Mouse (Mus musculus): ENCODE measurements around the gene Rcan2. TPM values are rescaled to one million over a fixed set of nuclear protein-coding genes. Genes with fewer than 3 reads are reported as not detected.

Gene Rcan2
- polyA plus RNA-seq, 1 experiment from 2014 or later, result 37.6 TPM

DNA sequence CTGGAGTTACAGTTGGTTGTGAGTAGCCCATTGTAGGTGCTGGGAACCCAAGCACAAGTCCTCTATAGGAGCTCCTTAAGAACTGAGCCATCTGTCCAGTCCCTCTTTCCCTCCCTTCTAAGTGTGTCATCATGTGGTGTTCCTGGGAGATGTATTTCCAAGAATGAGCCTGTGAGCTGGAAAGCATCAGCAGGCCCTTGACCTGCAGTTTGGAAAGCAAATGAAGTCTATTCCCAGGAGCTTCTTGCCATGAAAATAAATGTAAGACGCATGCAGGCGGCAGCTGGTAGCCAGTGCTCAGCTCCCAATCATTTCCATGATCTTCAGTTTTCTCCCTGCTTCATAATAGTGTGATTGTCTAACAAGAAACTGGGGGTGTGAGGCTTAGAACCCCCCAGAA is 203.2 kb downstream of the Rcan2 start:
- H3K36me3 ChIP-seq (ENCODE audit: control insufficient read depth, insufficient read depth, low read length), result no peaks in the 10 kb centered on the region
- H3K4me3 ChIP-seq (ENCODE audit: low read depth, low read length), result no peak overlapping the region
- H3K9me3 ChIP-seq (ENCODE audit: control insufficient read depth, low read length), result no peaks in the 10 kb centered on the region
- no peaks in the 10 kb centered on the region for H3K27me3 ChIP-seq (ENCODE audit: control insufficient read depth, insufficient read depth, low read length)
- WGBS, result 71% methylated on average over 2 of the region's 2 CpGs
- H3K4me2 ChIP-seq (replicated peaks; ENCODE audit: low read depth, low read length), result no peak overlapping the region
- ATAC-seq (ENCODE audit: low FRiP score) (no peak), DNase-seq (ENCODE audit: low spot score) (no peak)
- no peak overlapping the region for H3K9ac ChIP-seq (ENCODE audit: low read depth, low read length)
- no peaks in the 10 kb centered on the region for H3K4me1 ChIP-seq (replicated peaks; ENCODE audit: control insufficient read depth, insufficient read depth, low read length)
- no peak overlapping the region for H3K27ac ChIP-seq (ENCODE audit: low read depth, low read length)

DNA sequence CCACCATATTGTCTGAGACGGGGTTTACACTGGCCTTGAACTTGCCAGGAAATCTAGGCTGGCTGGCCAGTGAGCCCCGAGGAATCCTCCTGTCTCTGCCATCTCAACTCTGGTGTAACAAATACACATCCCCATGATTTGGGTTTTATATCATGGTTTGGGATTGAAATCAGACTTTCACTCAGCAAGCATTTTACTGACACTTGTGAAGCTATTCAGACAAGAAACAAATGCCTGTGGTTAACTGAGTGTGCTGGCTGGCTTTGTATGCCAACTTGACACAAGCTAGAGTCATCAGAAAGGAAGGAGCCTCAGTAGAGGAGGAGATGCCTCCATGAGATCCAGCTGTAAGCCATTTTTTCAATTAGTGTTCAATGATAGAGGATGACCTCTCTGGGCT is 206.3 kb downstream of the Rcan2 start:
- Histone ChIP-seq H3K36me3 (ENCODE audit: control insufficient read depth, insufficient read depth, low read length) (no peaks in the 10 kb centered on the region), H3K9me3 (ENCODE audit: control insufficient read depth, low read length) (no peaks in the 10 kb centered on the region), H3K4me1 (replicated peaks; ENCODE audit: control insufficient read depth, insufficient read depth, low read length) (no peaks in the 10 kb centered on the region), H3K27ac (ENCODE audit: low read depth, low read length) (no peak overlapping the region), H3K4me2 (replicated peaks; ENCODE audit: low read depth, low read length) (no peak overlapping the region), H3K4me3 (ENCODE audit: low read depth, low read length) (no peak overlapping the region), H3K27me3 (ENCODE audit: control insufficient read depth, insufficient read depth, low read length) (no peaks in the 10 kb centered on the region), H3K9ac (ENCODE audit: low read depth, low read length) (no peak overlapping the region)
- ATAC-seq (ENCODE audit: low FRiP score) (no peak), DNase-seq (ENCODE audit: low spot score) (no peak)
- 89% methylated on average over 2 of the region's 2 CpGs for WGBS

DNA sequence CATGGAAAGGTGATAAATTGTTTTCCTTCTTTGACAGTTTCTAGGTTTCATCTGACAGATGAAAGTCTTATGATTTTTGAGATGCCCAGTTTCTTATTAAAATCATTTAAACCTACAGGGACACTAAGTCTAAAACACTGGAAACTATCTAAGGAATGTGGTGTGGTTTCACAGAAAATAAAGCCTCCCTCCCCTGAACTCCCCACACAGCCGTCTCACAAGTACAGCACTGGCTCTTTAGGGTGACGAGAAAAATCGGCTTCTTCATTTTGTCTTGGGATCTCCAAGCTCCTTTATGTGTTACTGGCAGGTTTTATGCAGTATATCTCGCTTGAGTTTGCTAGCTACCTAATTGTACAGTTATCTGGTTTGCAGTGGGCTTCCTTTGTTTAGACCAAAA is 210.8 kb downstream of the Rcan2 start:
- no peak overlapping the region for H3K4me3 ChIP-seq (ENCODE audit: low read depth, low read length)
- no peak overlapping the region for H3K4me2 ChIP-seq (replicated peaks; ENCODE audit: low read depth, low read length)
- H3K9me3 ChIP-seq (ENCODE audit: control insufficient read depth, low read length), result no peaks in the 10 kb centered on the region
- no peak for ATAC-seq (ENCODE audit: low FRiP score)
- H3K4me1 ChIP-seq (replicated peaks; ENCODE audit: control insufficient read depth, insufficient read depth, low read length), result no peaks in the 10 kb centered on the region
- no peaks in the 10 kb centered on the region for H3K27me3 ChIP-seq (ENCODE audit: control insufficient read depth, insufficient read depth, low read length)
- H3K36me3 ChIP-seq (ENCODE audit: control insufficient read depth, insufficient read depth, low read length), result no peaks in the 10 kb centered on the region
- no peak overlapping the region for H3K27ac ChIP-seq (ENCODE audit: low read depth, low read length)
- WGBS, result 79% methylated on average over 4 of the region's 4 CpGs
- no peak for DNase-seq (ENCODE audit: low spot score)
- no peak overlapping the region for H3K9ac ChIP-seq (ENCODE audit: low read depth, low read length)

DNA sequence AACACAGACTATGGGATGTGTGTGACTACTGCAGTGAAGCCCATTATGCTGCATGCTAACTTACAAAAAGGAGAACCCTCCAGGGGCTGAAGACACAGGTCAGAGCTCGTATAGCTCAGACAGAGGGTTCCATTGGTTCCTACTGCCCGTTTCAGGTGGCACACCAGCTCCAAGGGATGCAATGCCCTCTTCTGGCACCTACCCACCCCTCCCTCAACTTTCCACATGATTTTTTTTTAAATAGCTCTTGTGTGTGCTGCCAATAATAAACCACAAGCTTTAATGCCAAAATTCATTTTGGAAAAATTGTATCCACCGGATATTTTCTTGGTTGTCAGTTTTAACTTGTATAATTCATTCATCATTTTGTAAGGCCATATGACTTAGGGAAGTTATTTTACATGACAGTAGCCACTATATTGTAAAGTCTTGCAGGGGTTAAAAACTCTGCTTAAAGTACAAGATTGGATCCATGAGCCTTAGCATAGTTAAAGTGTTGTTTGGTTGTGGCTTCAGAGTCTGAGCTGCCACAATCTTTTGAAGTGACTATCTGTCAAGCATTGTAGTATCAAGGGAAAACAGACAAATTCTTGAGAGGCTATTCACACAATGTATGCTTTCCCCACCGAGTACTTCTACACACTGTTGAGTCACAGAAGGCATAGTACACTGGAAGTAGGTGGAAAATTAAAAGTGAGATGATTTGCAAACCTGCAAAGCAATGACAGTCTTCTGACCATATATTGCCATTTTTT is 212.8 kb downstream of the Rcan2 start:
- DNase-seq (ENCODE audit: low spot score), result no peak
- Histone ChIP-seq H3K4me1 (replicated peaks; ENCODE audit: control insufficient read depth, insufficient read depth, low read length) (no peaks in the 10 kb centered on the region), H3K36me3 (ENCODE audit: control insufficient read depth, insufficient read depth, low read length) (no peaks in the 10 kb centered on the region), H3K4me2 (replicated peaks; ENCODE audit: low read depth, low read length) (no peak overlapping the region), H3K27me3 (ENCODE audit: control insufficient read depth, insufficient read depth, low read length) (no peaks in the 10 kb centered on the region), H3K9ac (ENCODE audit: low read depth, low read length) (no peak overlapping the region), H3K27ac (ENCODE audit: low read depth, low read length) (no peak overlapping the region), H3K4me3 (ENCODE audit: low read depth, low read length) (no peak overlapping the region), H3K9me3 (ENCODE audit: control insufficient read depth, low read length) (no peaks in the 10 kb centered on the region)
- 74% methylated on average over 4 of the region's 4 CpGs for WGBS
- ATAC-seq (ENCODE audit: low FRiP score), result no peak

DNA sequence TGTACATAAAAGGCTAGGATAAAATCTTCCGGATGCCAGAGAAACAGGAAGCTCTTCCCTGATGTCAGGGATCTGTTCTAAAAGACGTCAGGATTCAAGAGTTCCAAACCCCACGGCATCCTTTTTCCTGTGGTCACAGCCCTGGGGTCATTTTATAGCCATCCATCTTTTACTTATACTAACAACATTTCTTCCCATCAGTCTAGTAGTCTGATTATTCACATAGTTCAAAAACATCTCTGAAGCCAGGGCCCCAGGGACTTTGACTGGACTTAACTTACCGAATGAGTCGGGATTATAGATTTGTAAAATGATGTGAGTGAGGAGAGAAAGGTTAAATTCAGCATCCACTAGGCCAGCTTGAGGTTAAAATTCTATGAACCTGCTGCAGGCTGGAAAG is 215.2 kb downstream of the Rcan2 start:
- ATAC-seq (ENCODE audit: low FRiP score), result no peak
- no peaks in the 10 kb centered on the region for H3K9me3 ChIP-seq (ENCODE audit: control insufficient read depth, low read length)
- no peak overlapping the region for H3K4me2 ChIP-seq (replicated peaks; ENCODE audit: low read depth, low read length)
- H3K27me3 ChIP-seq (ENCODE audit: control insufficient read depth, insufficient read depth, low read length), result no peaks in the 10 kb centered on the region
- no peaks in the 10 kb centered on the region for H3K36me3 ChIP-seq (ENCODE audit: control insufficient read depth, insufficient read depth, low read length)
- DNase-seq (ENCODE audit: low spot score), result no peak
- no peak overlapping the region for H3K9ac ChIP-seq (ENCODE audit: low read depth, low read length)
- no peaks in the 10 kb centered on the region for H3K4me1 ChIP-seq (replicated peaks; ENCODE audit: control insufficient read depth, insufficient read depth, low read length)
- no peak overlapping the region for H3K27ac ChIP-seq (ENCODE audit: low read depth, low read length)
- 84% methylated on average over 5 of the region's 5 CpGs for WGBS
- H3K4me3 ChIP-seq (ENCODE audit: low read depth, low read length), result no peak overlapping the region

DNA sequence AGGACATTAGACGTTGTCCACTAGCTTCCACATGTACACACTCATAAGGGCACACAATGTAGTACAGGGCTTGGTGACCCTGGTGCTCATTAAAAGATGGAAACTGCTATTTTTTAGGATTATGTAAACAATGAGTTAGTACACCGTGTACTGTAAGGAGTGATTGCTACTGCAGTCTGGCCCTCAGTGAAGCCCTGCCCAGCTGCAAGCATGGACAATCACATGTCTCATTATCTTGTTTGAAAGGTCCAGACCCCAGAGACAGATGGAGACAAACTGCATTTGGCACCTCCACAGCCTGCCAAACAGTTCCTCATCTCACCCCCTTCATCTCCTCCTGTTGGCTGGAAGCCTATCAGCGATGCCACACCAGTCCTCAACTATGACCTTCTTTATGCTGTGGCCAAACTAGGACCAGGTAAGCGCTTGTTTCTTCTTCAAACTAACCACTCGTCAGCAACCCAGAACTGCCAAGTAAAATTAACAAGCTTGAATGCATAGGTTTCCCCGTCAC is 219.6 kb downstream of the Rcan2 start:
- Histone ChIP-seq H3K27me3 (ENCODE audit: control insufficient read depth, insufficient read depth, low read length) (no peaks in the 10 kb centered on the region), H3K9me3 (ENCODE audit: control insufficient read depth, low read length) (no peaks in the 10 kb centered on the region), H3K4me2 (replicated peaks; ENCODE audit: low read depth, low read length) (no peak overlapping the region), H3K36me3 (ENCODE audit: control insufficient read depth, insufficient read depth, low read length) (no peaks in the 10 kb centered on the region), H3K27ac (ENCODE audit: low read depth, low read length) (no peak overlapping the region), H3K4me3 (ENCODE audit: low read depth, low read length) (no peak overlapping the region), H3K9ac (ENCODE audit: low read depth, low read length) (no peak overlapping the region), H3K4me1 (replicated peaks; ENCODE audit: control insufficient read depth, insufficient read depth, low read length) (no peaks in the 10 kb centered on the region)
- WGBS, result 76% methylated on average over 6 of the region's 6 CpGs
- ATAC-seq (ENCODE audit: low FRiP score), result no peak
- DNase-seq (ENCODE audit: low spot score), result no peak

DNA sequence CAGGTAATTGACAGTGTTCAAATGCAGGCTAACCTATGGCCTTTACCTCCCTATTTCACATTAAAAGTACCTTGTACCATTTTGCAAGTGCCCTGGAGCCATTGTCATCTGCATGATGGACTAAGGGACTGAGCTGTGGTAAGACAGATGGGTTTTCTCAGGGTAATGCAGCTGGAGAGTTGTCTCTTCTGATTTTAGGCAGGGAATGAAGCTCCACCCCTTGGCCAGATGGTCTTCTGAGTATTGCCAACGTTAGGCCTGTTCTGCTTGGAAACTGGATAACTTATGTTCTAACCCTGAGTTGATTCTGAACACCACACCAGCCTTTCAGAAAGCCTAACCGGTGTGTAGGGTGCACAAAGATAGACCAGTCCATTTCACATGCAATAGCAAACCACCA is 222.7 kb downstream of the Rcan2 start:
- no peak overlapping the region for H3K4me2 ChIP-seq (replicated peaks; ENCODE audit: low read depth, low read length)
- H3K9ac ChIP-seq (ENCODE audit: low read depth, low read length), result no peak overlapping the region
- 0 out of 2 replicates have a peak, but pooled peaks cover 2% of the 10 kb centered on the region for H3K4me1 ChIP-seq (replicated peaks; ENCODE audit: control insufficient read depth, insufficient read depth, low read length)
- ATAC-seq (ENCODE audit: low FRiP score) (no peak), DNase-seq (ENCODE audit: low spot score) (no peak)
- no peak overlapping the region for H3K27ac ChIP-seq (ENCODE audit: low read depth, low read length)
- WGBS, result 79% methylated on average over 2 of the region's 2 CpGs
- H3K9me3 ChIP-seq (ENCODE audit: control insufficient read depth, low read length), result no peaks in the 10 kb centered on the region
- H3K4me3 ChIP-seq (ENCODE audit: low read depth, low read length), result no peak overlapping the region
- no peaks in the 10 kb centered on the region for H3K36me3 ChIP-seq (ENCODE audit: control insufficient read depth, insufficient read depth, low read length)
- no peaks in the 10 kb centered on the region for H3K27me3 ChIP-seq (ENCODE audit: control insufficient read depth, insufficient read depth, low read length)

DNA sequence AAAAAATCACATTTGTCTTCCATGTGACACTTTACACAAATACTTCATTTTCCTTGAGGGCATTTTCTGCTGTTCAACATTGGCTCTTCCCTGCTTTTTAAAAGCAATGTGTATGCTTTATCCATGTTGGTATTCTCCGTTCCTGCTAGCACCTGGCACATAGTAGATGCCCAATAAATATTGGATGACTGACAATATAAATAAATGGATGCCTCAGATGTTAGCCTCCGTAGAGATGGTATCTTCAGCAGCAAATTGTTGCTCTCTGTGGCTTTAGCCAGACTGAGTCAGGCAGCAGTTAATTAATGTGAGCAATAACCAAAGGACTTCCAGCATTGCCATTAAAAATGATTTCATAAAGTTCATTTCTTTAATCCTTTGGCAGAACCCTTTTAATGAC is 223.9 kb downstream of the Rcan2 start:
- no peak overlapping the region for H3K4me2 ChIP-seq (replicated peaks; ENCODE audit: low read depth, low read length)
- no peaks in the 10 kb centered on the region for H3K36me3 ChIP-seq (ENCODE audit: control insufficient read depth, insufficient read depth, low read length)
- no peak overlapping the region for H3K4me3 ChIP-seq (ENCODE audit: low read depth, low read length)
- no peaks in the 10 kb centered on the region for H3K9me3 ChIP-seq (ENCODE audit: control insufficient read depth, low read length)
- H3K27ac ChIP-seq (ENCODE audit: low read depth, low read length), result no peak overlapping the region
- no peak overlapping the region for H3K9ac ChIP-seq (ENCODE audit: low read depth, low read length)
- WGBS, result 82% methylated on average over 2 of the region's 2 CpGs
- H3K4me1 ChIP-seq (replicated peaks; ENCODE audit: control insufficient read depth, insufficient read depth, low read length), result 0 out of 2 replicates have a peak, but pooled peaks cover 2% of the 10 kb centered on the region
- DNase-seq (ENCODE audit: low spot score), result no peak
- ATAC-seq (ENCODE audit: low FRiP score), result no peak
- H3K27me3 ChIP-seq (ENCODE audit: control insufficient read depth, insufficient read depth, low read length), result no peaks in the 10 kb centered on the region

DNA sequence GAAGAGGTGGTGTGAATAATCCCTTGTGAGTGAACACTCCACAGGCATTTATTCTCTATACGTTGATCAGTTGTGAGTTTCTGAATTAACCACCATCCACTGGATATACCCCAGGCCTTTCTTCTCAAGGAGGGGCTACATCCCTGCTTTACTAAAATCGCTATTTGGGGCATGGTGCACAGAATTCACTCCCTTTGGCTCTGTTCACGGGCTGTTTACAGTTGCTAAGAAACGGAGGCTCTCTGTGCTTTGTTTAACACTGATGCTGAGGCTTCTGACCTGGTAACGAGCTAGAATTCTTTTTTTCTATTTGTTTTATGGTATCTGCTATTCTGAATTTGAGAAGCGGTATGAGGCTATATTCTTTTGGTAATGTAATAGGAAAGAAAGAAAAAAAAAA is 224.8 kb downstream of the Rcan2 start:
- peak overlapping the region; percentile 30; the same call in 1 of the 2 replicates for H3K27ac ChIP-seq (ENCODE audit: low read depth, low read length)
- 0 out of 2 replicates have a peak overlapping the region, but pooled peaks have one; percentile 7 for H3K9ac ChIP-seq (ENCODE audit: low read depth, low read length)
- DNase-seq (ENCODE audit: low spot score), result peak; percentile 13
- no peaks in the 10 kb centered on the region for H3K9me3 ChIP-seq (ENCODE audit: control insufficient read depth, low read length)
- H3K4me1 ChIP-seq (replicated peaks; ENCODE audit: control insufficient read depth, insufficient read depth, low read length), result 0 out of 2 replicates have a peak, but pooled peaks cover 2% of the 10 kb centered on the region
- ATAC-seq (ENCODE audit: low FRiP score), result peak; percentile 33; the same call in 1 of the 2 replicates
- no peak overlapping the region for H3K4me2 ChIP-seq (replicated peaks; ENCODE audit: low read depth, low read length)
- no peaks in the 10 kb centered on the region for H3K27me3 ChIP-seq (ENCODE audit: control insufficient read depth, insufficient read depth, low read length)
- no peaks in the 10 kb centered on the region for H3K36me3 ChIP-seq (ENCODE audit: control insufficient read depth, insufficient read depth, low read length)
- 50% methylated on average over 6 of the region's 6 CpGs for WGBS
- no peak overlapping the region for H3K4me3 ChIP-seq (ENCODE audit: low read depth, low read length)
